Mouse (Mus musculus) NIH3T3 (cell line): Measurements from ENCODE around the gene Gabbr1.

ENCODE experiments used
- DNase-seq: peaks from one replicate; pipeline ENCODE4 v3.0.0-alpha.2; 2012; ENCODE audit warnings: low read depth

The Gabbr1 gene

GRCm38 (mm10) chr17:37045611-37046311, at the start of gene Gabbr1:
Gene Gabbr1 (plus strand): TSS chr17:37045966.
- DNase-seq: peak; percentile 95

GRCm38 (mm10) chr17:36997033-36997735, 48.6 kb upstream of the Gabbr1 start:
- peak; percentile 94 for DNase-seq

GRCm38 (mm10) chr17:36998477-36998876, 47.3 kb upstream of the Gabbr1 start:
- no peak for DNase-seq

- DNase-seq: no peak
These were observed 44.9 kb upstream of the Gabbr1 start, which contains the start of gene Zfp57 for GRCm38 (mm10) chr17:37000863-37001262. Gene Zfp57 (plus strand): TSS chr17:37001163.

GRCm38 (mm10) chr17:37002364-37003330, 43.1 kb upstream of the Gabbr1 start:
- peak; percentile 89 for DNase-seq

- no peak for DNase-seq
These were observed 42.4 kb upstream of the Gabbr1 start for GRCm38 (mm10) chr17:37003366-37003765.

GRCm38 (mm10) chr17:37008161-37008560, 37.6 kb upstream of the Gabbr1 start:
- no peak for DNase-seq

GRCm38 (mm10) chr17:37009460-37010042, 36.2 kb upstream of the Gabbr1 start:
- no peak for DNase-seq

GRCm38 (mm10) chr17:37011719-37012118, 34.0 kb upstream of the Gabbr1 start:
- no peak for DNase-seq

GRCm38 (mm10) chr17:37012141-37012540, 33.6 kb upstream of the Gabbr1 start:
- no peak for DNase-seq

- no peak for DNase-seq
These were observed 29.4 kb upstream of the Gabbr1 start for GRCm38 (mm10) chr17:37016333-37016732.

- no peak for DNase-seq
These were observed 27.4 kb upstream of the Gabbr1 start for GRCm38 (mm10) chr17:37018328-37018727.

- peak; percentile 50 for DNase-seq
These were observed 26.5 kb upstream of the Gabbr1 start for GRCm38 (mm10) chr17:37019242-37019641.

GRCm38 (mm10) chr17:37022628-37023576, 22.9 kb upstream of the Gabbr1 start, which contains the start of gene Mog:
Gene Mog (minus strand): TSS chr17:37023398.
- DNase-seq: no peak

GRCm38 (mm10) chr17:37026425-37026824, 19.3 kb upstream of the Gabbr1 start:
- no peak for DNase-seq

GRCm38 (mm10) chr17:37027486-37027885, 18.3 kb upstream of the Gabbr1 start:
- no peak for DNase-seq

- DNase-seq: no peak
These were observed 17.6 kb upstream of the Gabbr1 start for GRCm38 (mm10) chr17:37028212-37028611.

- peak; percentile 97 for DNase-seq
These were observed 17.1 kb upstream of the Gabbr1 start for GRCm38 (mm10) chr17:37028683-37029120.

- DNase-seq: no peak
These were observed 16.6 kb upstream of the Gabbr1 start for GRCm38 (mm10) chr17:37029162-37029561.

GRCm38 (mm10) chr17:37039127-37039894, 6.5 kb upstream of the Gabbr1 start:
- DNase-seq: peak; percentile 37
